Mouse (Mus musculus) T-helper 1 cell (primary cell): ENCODE measurements around the gene Col3a1.

Experiments
- in situ Hi-C: fragments of 300-600 bp; cut with MboI, MseI; formaldehyde crosslinking; loops from one replicate; pipeline ENCODE4 v1.15.1; 2025; ENCODE audit warnings: high pct_unique_total_duplicates

Col3a1 gene

GRCm38 (mm10) chr1:45381866-45382265 lies 70.5 kb downstream of the Col3a1 start:
- in situ Hi-C loops: no loop called here
